In genomic region chr4:100726496-100726895, GRCm38 (mm10) we compare ENCODE assay signal across 29 mouse cellular contexts. TPM values are rescaled to one million over a fixed set of nuclear protein-coding genes. Genes with fewer than 3 reads are reported as not detected.
DNase-seq lines count a peak whose midpoint lies in the region; ATAC-seq lines count a peak whose summit lies in the region.
"Had no signal": no experiment of that assay in that cellular context is flagged by ENCODE, and none has a peak within 500 bp of the region (broad histone marks: within the 10 kb centered on the region; RNA-seq: fewer than 3 reads in every experiment).

No protein-coding gene starts in this region.

- H3K4me1 ChIP-seq in embryonic facial prominence, embryonic 14.5 days (ENCODE audit: control insufficient read depth, insufficient read depth, low read length): no peaks in the 10 kb centered on the region
- no peaks in the 10 kb centered on the region for H3K4me1 ChIP-seq in embryonic facial prominence, embryonic 10.5 days
- 0 out of 2 replicates have a peak, but pooled peaks cover 6% of the 10 kb centered on the region for H3K4me1 ChIP-seq in hindbrain, embryonic 14.5 days (replicated peaks; ENCODE audit: control insufficient read depth, insufficient read depth, low read length)
- H3K4me1 ChIP-seq in hindbrain, embryonic 11.5 days (replicated peaks; ENCODE audit: control insufficient read depth, insufficient read depth, low read length): peaks cover 2% of the 10 kb centered on the region; the same call in 1 of the 2 replicates
- peaks cover 7% of the 10 kb centered on the region for H3K4me1 ChIP-seq in midbrain, embryonic 11.5 days (ENCODE audit: control insufficient read depth, insufficient read depth, low read length)
- H3K4me1 ChIP-seq in midbrain, embryonic 16.5 days (ENCODE audit: control insufficient read depth, insufficient read depth, low read length): peaks cover 6% of the 10 kb centered on the region
- H3K4me1 ChIP-seq: embryonic facial prominence, embryonic 12.5 days; heart, embryonic 13.5 days; limb, embryonic 10.5 days; limb, embryonic 15.5 days; liver, embryonic 13.5 days; neural tube, embryonic 12.5 days had no signal

- peak; percentile 7 for DNase-seq in embryonic facial prominence, embryonic 14.5 days (ENCODE audit: low spot score)
- DNase-seq in embryonic facial prominence, embryonic 10.5 days (ENCODE audit: low spot score): no peak
- DNase-seq in hindbrain, embryonic 14.5 days (ENCODE audit: low spot score): peak; percentile 40
- no peak for DNase-seq in hindbrain, embryonic 11.5 days (ENCODE audit: low spot score)
- DNase-seq in midbrain, embryonic 11.5 days (ENCODE audit: low spot score, missing footprints): peak; percentile 84
- no peak for DNase-seq in left cerebral cortex, adult 9 months (ENCODE audit: low spot score in 2 of 2)
- DNase-seq in urinary bladder, postnatal 36 days (ENCODE audit: low spot score in 2 of 2): no peak
- DNase-seq: adrenal gland, adult 2 months; adrenal gland, postnatal 36 days; cerebellum, adult 8-10 months; cerebellum, postnatal 36 days; gastrocnemius, postnatal 10 days; heart, postnatal 10 days; kidney, adult 2 months; kidney, postnatal 36 days; liver, embryonic 13.5 days; lung, adult 18-20 months; lung, postnatal 10 days had no signal

- H3K9me3 ChIP-seq in embryonic facial prominence, embryonic 14.5 days (ENCODE audit: control insufficient read depth, low read length): no peaks in the 10 kb centered on the region
- H3K9me3 ChIP-seq in embryonic facial prominence, embryonic 10.5 days: no peaks in the 10 kb centered on the region
- no peaks in the 10 kb centered on the region for H3K9me3 ChIP-seq in hindbrain, embryonic 14.5 days (ENCODE audit: control insufficient read depth, low read length)
- H3K9me3 ChIP-seq in hindbrain, embryonic 11.5 days (ENCODE audit: control insufficient read depth, low read length): no peaks in the 10 kb centered on the region
- H3K9me3 ChIP-seq in midbrain, embryonic 11.5 days (ENCODE audit: control insufficient read depth, low read length): no peaks in the 10 kb centered on the region
- H3K9me3 ChIP-seq in midbrain, embryonic 16.5 days (replicated peaks; ENCODE audit: control insufficient read depth, low read length, poor library complexity, severe bottlenecking): no peaks in the 10 kb centered on the region
- H3K9me3 ChIP-seq: embryonic facial prominence, embryonic 12.5 days; heart, embryonic 13.5 days; limb, embryonic 10.5 days; limb, embryonic 15.5 days; liver, embryonic 13.5 days; neural tube, embryonic 12.5 days had no signal

- H3K9ac ChIP-seq in embryonic facial prominence, embryonic 14.5 days (ENCODE audit: low read depth, low read length): no peak overlapping the region
- H3K9ac ChIP-seq in hindbrain, embryonic 14.5 days: 0 out of 2 replicates have a peak overlapping the region, but pooled peaks have one; percentile 14
- no peak overlapping the region for H3K9ac ChIP-seq in hindbrain, embryonic 11.5 days (ENCODE audit: low read depth, low read length)
- no peak overlapping the region for H3K9ac ChIP-seq in midbrain, embryonic 11.5 days (ENCODE audit: low read length)
- H3K9ac ChIP-seq in midbrain, embryonic 16.5 days (ENCODE audit: low read depth, low read length): no peak overlapping the region
- H3K9ac ChIP-seq: embryonic facial prominence, embryonic 12.5 days; heart, embryonic 13.5 days; limb, embryonic 15.5 days; liver, embryonic 13.5 days; neural tube, embryonic 12.5 days had no signal

- no peak for ATAC-seq in embryonic facial prominence, embryonic 14.5 days (ENCODE audit: low read depth)
- no peak for ATAC-seq in hindbrain, embryonic 14.5 days (ENCODE audit: low FRiP score)
- ATAC-seq in hindbrain, embryonic 11.5 days (ENCODE audit: low FRiP score): no peak
- ATAC-seq in midbrain, embryonic 11.5 days (ENCODE audit: low FRiP score): no peak
- peak; percentile 58; the same call in 1 of the 2 replicates for ATAC-seq in midbrain, embryonic 16.5 days
- ATAC-seq: activated CD4-positive, CD25-positive, alpha-beta regulatory T cell, adult 4 months had no signal

- H3K36me3 ChIP-seq in embryonic facial prominence, embryonic 14.5 days (ENCODE audit: control insufficient read depth, insufficient read depth, low read length): no peaks in the 10 kb centered on the region
- H3K36me3 ChIP-seq in embryonic facial prominence, embryonic 10.5 days (replicated peaks): no peaks in the 10 kb centered on the region
- H3K36me3 ChIP-seq in hindbrain, embryonic 14.5 days (replicated peaks; ENCODE audit: control insufficient read depth, insufficient read depth): no peaks in the 10 kb centered on the region
- no peaks in the 10 kb centered on the region for H3K36me3 ChIP-seq in hindbrain, embryonic 11.5 days (ENCODE audit: control insufficient read depth, insufficient read depth, low read length)
- no peaks in the 10 kb centered on the region for H3K36me3 ChIP-seq in midbrain, embryonic 11.5 days (ENCODE audit: control insufficient read depth, insufficient read depth, low read length)
- no peaks in the 10 kb centered on the region for H3K36me3 ChIP-seq in midbrain, embryonic 16.5 days (ENCODE audit: control insufficient read depth, insufficient read depth, low read length)
- H3K36me3 ChIP-seq: embryonic facial prominence, embryonic 12.5 days; heart, embryonic 13.5 days; limb, embryonic 10.5 days; limb, embryonic 15.5 days; liver, embryonic 13.5 days; neural tube, embryonic 12.5 days had no signal

- H3K27ac ChIP-seq in embryonic facial prominence, embryonic 14.5 days (replicated peaks; ENCODE audit: low read depth, low read length): no peak overlapping the region
- no peak overlapping the region for H3K27ac ChIP-seq in embryonic facial prominence, embryonic 10.5 days (replicated peaks)
- H3K27ac ChIP-seq in hindbrain, embryonic 14.5 days: peak overlapping the region; percentile 29; the same call in 1 of the 2 replicates
- H3K27ac ChIP-seq in hindbrain, embryonic 11.5 days (ENCODE audit: low read depth, low read length): no peak overlapping the region
- no peak overlapping the region for H3K27ac ChIP-seq in midbrain, embryonic 11.5 days (ENCODE audit: low read depth, low read length)
- peak overlapping the region; percentile 56 for H3K27ac ChIP-seq in midbrain, embryonic 16.5 days (ENCODE audit: low read length)
- H3K27ac ChIP-seq: embryonic facial prominence, embryonic 12.5 days; heart, embryonic 13.5 days; layer of hippocampus, adult 2 months; limb, embryonic 10.5 days; limb, embryonic 15.5 days; liver, embryonic 13.5 days; macrophage; neural tube, embryonic 12.5 days had no signal

- H3K4me2 ChIP-seq in embryonic facial prominence, embryonic 14.5 days (ENCODE audit: low read depth, low read length): no peak overlapping the region
- H3K4me2 ChIP-seq in hindbrain, embryonic 14.5 days (replicated peaks): no peak overlapping the region; the same call in 1 of the 2 replicates
- no peak overlapping the region for H3K4me2 ChIP-seq in hindbrain, embryonic 11.5 days (replicated peaks; ENCODE audit: low read depth, low read length)
- H3K4me2 ChIP-seq in midbrain, embryonic 11.5 days: no peak overlapping the region
- no peak overlapping the region for H3K4me2 ChIP-seq in midbrain, embryonic 16.5 days (ENCODE audit: low read length)
- H3K4me2 ChIP-seq: embryonic facial prominence, embryonic 12.5 days; heart, embryonic 13.5 days; limb, embryonic 15.5 days; liver, embryonic 13.5 days; neural tube, embryonic 12.5 days had no signal

- 61% methylated on average over 6 of the region's 6 CpGs for WGBS in embryonic facial prominence, embryonic 14.5 days
- 77% methylated on average over 6 of the region's 6 CpGs for WGBS in embryonic facial prominence, embryonic 10.5 days
- WGBS in hindbrain, embryonic 14.5 days: 17% methylated on average over 6 of the region's 6 CpGs
- WGBS in hindbrain, embryonic 11.5 days: 44% methylated on average over 6 of the region's 6 CpGs
- 22% methylated on average over 6 of the region's 6 CpGs for WGBS in midbrain, embryonic 11.5 days
- 23% methylated on average over 6 of the region's 6 CpGs for whole genome bisulfite sequencing in midbrain, embryonic 16.5 days

- no peaks in the 10 kb centered on the region for H3K27me3 ChIP-seq in embryonic facial prominence, embryonic 14.5 days (replicated peaks; ENCODE audit: control insufficient read depth, insufficient read depth, low read length)
- peaks cover 5% of the 10 kb centered on the region; the same call in 1 of the 2 replicates for H3K27me3 ChIP-seq in embryonic facial prominence, embryonic 10.5 days (replicated peaks; ENCODE audit: low read depth, poor library complexity, severe bottlenecking)
- no peaks in the 10 kb centered on the region for H3K27me3 ChIP-seq in hindbrain, embryonic 14.5 days (ENCODE audit: control insufficient read depth, insufficient read depth, low read length)
- H3K27me3 ChIP-seq in hindbrain, embryonic 11.5 days (ENCODE audit: control insufficient read depth, insufficient read depth, low read length): no peaks in the 10 kb centered on the region
- no peaks in the 10 kb centered on the region for H3K27me3 ChIP-seq in midbrain, embryonic 11.5 days (ENCODE audit: control insufficient read depth, insufficient read depth, low read length)
- no peaks in the 10 kb centered on the region for H3K27me3 ChIP-seq in midbrain, embryonic 16.5 days (ENCODE audit: control insufficient read depth, insufficient read depth, low read depth, low read length)
- H3K27me3 ChIP-seq: CH12.LX; embryonic facial prominence, embryonic 12.5 days; liver, embryonic 13.5 days; neural tube, embryonic 12.5 days had no signal

- no peak overlapping the region for H3K4me3 ChIP-seq in embryonic facial prominence, embryonic 14.5 days (ENCODE audit: low read depth, low read length)
- no peak overlapping the region for H3K4me3 ChIP-seq in embryonic facial prominence, embryonic 10.5 days
- no peak overlapping the region for H3K4me3 ChIP-seq in hindbrain, embryonic 14.5 days (replicated peaks; ENCODE audit: low read length)
- H3K4me3 ChIP-seq in hindbrain, embryonic 11.5 days (ENCODE audit: low read depth, low read length): no peak overlapping the region
- no peak overlapping the region for H3K4me3 ChIP-seq in midbrain, embryonic 11.5 days (ENCODE audit: low read depth, low read length)
- H3K4me3 ChIP-seq in midbrain, embryonic 16.5 days (ENCODE audit: low read depth, low read length): no peak overlapping the region
- H3K4me3 ChIP-seq: embryonic facial prominence, embryonic 12.5 days; heart, embryonic 13.5 days; layer of hippocampus, adult 2 months; limb, embryonic 10.5 days; limb, embryonic 15.5 days; liver, embryonic 13.5 days; myocyte; neural tube, embryonic 12.5 days had no signal

RNA-seq across cellular contexts. Expression of gene Cachd1, which starts 50.0 kb away (rescaled TPM):
- 25.2 and 33.3 TPM in 2 replicates for polyA plus RNA-seq in embryonic facial prominence, embryonic 14.5 days (2014; fragmentation: Nextera tagmentation; extraction: Ambion mirVana)
- 20.6 and 24.5 TPM in 2 replicates for polyA plus RNA-seq in embryonic facial prominence, embryonic 10.5 days (2016; fragmentation: Nextera tagmentation; extraction: Ambion mirVana)
- 21.6 and 28.5 TPM in 2 replicates for polyA plus RNA-seq in hindbrain, embryonic 14.5 days (2014; fragmentation: Nextera tagmentation; extraction: Ambion mirVana)
- 23.4 and 26.0 TPM in 2 replicates for polyA plus RNA-seq in hindbrain, embryonic 11.5 days (2014; fragmentation: Nextera tagmentation; extraction: Ambion mirVana)
- polyA plus RNA-seq in midbrain, embryonic 11.5 days (2014; fragmentation: Nextera tagmentation; extraction: Ambion mirVana): 36.3 and 39.0 TPM in 2 replicates
- polyA plus RNA-seq in midbrain, embryonic 16.5 days (2015; fragmentation: Nextera tagmentation; extraction: Ambion mirVana): 30.8 and 31.1 TPM in 2 replicates
- polyA plus RNA-seq: activated CD4-positive, CD25-positive, alpha-beta regulatory T cell, adult 4 months; macrophage had no signal

Comparison
In these comparisons a context has a peak if more than half of its experiments do, and no peak if none do; other contexts are left out.
1. DNase-seq: peak in embryonic facial prominence, embryonic 14.5 days (single experiment), hindbrain, embryonic 14.5 days (single experiment) and midbrain, embryonic 11.5 days (single experiment); none in embryonic facial prominence, embryonic 10.5 days (single experiment), hindbrain, embryonic 11.5 days (single experiment), left cerebral cortex, adult 9 months (0 of 2) and urinary bladder, postnatal 36 days (0 of 2).
2. H3K27ac ChIP-seq: peak in hindbrain, embryonic 14.5 days (single experiment) and midbrain, embryonic 16.5 days (single experiment); none in embryonic facial prominence, embryonic 14.5 days (single experiment), embryonic facial prominence, embryonic 10.5 days (single experiment), hindbrain, embryonic 11.5 days (single experiment) and midbrain, embryonic 11.5 days (single experiment).